Mouse (Mus musculus) heart, postnatal 10 days (tissue): Measurements from ENCODE around the gene 1500011B03Rik. TPM values are rescaled to one million over a fixed set of nuclear protein-coding genes. Genes with fewer than 3 reads are reported as not detected.

Experiments used
- DNase-seq, 2 experiments: peaks; one replicate each; pipeline ENCODE4 v3.0.0; 2021
- intact Hi-C: fragments of 180-260 bp; cut with DNase I; formaldehyde crosslinking; loops from one replicate; pipeline ENCODE4 v1.15.1; 2025
- total RNA-seq, 2 experiments: library from RNA; stranded (reverse); gene quantifications; 2 replicates each; pipeline ENCODE4 v1.2.3; 2021

1500011B03Rik gene
- total RNA-seq, 2 experiments from 2014 or later, result 15.5 to 17.8 TPM

GRCm38 (mm10) chr5:114809826-114810225 lies 13.4 kb downstream of the 1500011B03Rik start:
- intact Hi-C loops, result loop anchor here (5.0 kb wide), 1 partner anchor 103 kb away; the partner anchor contains the start of gene Tchp

GRCm38 (mm10) chr5:114809181-114809756 lies 14.0 kb downstream of the 1500011B03Rik start:
- intact Hi-C loops, result loop anchor here (5.0 kb wide), 1 partner anchor 102 kb away; the partner anchor contains the start of gene Tchp
- no peak for DNase-seq

More at GRCm38 (mm10) chr5:114809826-114810225, 13.4 kb downstream of the 1500011B03Rik start:
- DNase-seq, result no peak

GRCm38 (mm10) chr5:114808385-114808784 lies 14.9 kb downstream of the 1500011B03Rik start:
- no peak for DNase-seq
- intact Hi-C loops, result loop anchor here (5.0 kb wide), 1 partner anchor 101 kb away; the partner anchor contains the start of gene Tchp

- DNase-seq, result no peak
- intact Hi-C loops, result loop anchor here (5.0 kb wide), 1 partner anchor 101 kb away; the partner anchor contains the start of gene Tchp
Observed at GRCm38 (mm10) chr5:114807893-114808292, 15.4 kb downstream of the 1500011B03Rik start.

GRCm38 (mm10) chr5:114807468-114807867 lies 15.8 kb downstream of the 1500011B03Rik start:
- DNase-seq, result no peak
- intact Hi-C loops, result loop anchor here (5.0 kb wide), 1 partner anchor 100 kb away; the partner anchor contains the start of gene Tchp

- DNase-seq, result no peak
- intact Hi-C loops, result loop anchor here (5.0 kb wide), 1 partner anchor 100 kb away; the partner anchor contains the start of gene Tchp
Observed at GRCm38 (mm10) chr5:114807063-114807462, 16.2 kb downstream of the 1500011B03Rik start.

GRCm38 (mm10) chr5:114806636-114807035 lies 16.6 kb downstream of the 1500011B03Rik start:
- intact Hi-C loops, result loop anchor here (5.0 kb wide), 1 partner anchor 99 kb away; the partner anchor contains the start of gene Tchp
- no peak for DNase-seq

GRCm38 (mm10) chr5:114805436-114806350 lies 17.6 kb downstream of the 1500011B03Rik start:
- peak in 1 of 2 experiments; percentile 52 for DNase-seq
- intact Hi-C loops, result loop anchor here (5.0 kb wide), 1 partner anchor 98 kb away; the partner anchor contains the start of gene Tchp

- peak; percentile 59 to 63 for DNase-seq
- intact Hi-C loops, result loop anchor here (5.0 kb wide), 1 partner anchor 98 kb away; the partner anchor contains the start of gene Tchp
Observed at GRCm38 (mm10) chr5:114804958-114805357, 18.3 kb downstream of the 1500011B03Rik start.

GRCm38 (mm10) chr5:114804335-114804734 lies 18.9 kb downstream of the 1500011B03Rik start:
- intact Hi-C loops, result no loop called here
- no peak for DNase-seq

GRCm38 (mm10) chr5:114803231-114803630 lies 20.0 kb downstream of the 1500011B03Rik start:
- intact Hi-C loops, result no loop called here
- DNase-seq, result no peak

- DNase-seq, result no peak
- intact Hi-C loops, result no loop called here
Observed at GRCm38 (mm10) chr5:114801841-114802240, 21.4 kb downstream of the 1500011B03Rik start.

GRCm38 (mm10) chr5:114801049-114801448 lies 22.2 kb downstream of the 1500011B03Rik start:
- intact Hi-C loops, result no loop called here
- no peak for DNase-seq

GRCm38 (mm10) chr5:114799848-114800247 lies 23.4 kb downstream of the 1500011B03Rik start:
- intact Hi-C loops, result no loop called here
- no peak for DNase-seq

- intact Hi-C loops, result no loop called here
- DNase-seq, result no peak
Observed at GRCm38 (mm10) chr5:114797253-114797652, 26.0 kb downstream of the 1500011B03Rik start.

- intact Hi-C loops, result no loop called here
- DNase-seq, result no peak
Observed at GRCm38 (mm10) chr5:114796299-114797012, 26.8 kb downstream of the 1500011B03Rik start.

GRCm38 (mm10) chr5:114795653-114796052 lies 27.6 kb downstream of the 1500011B03Rik start:
- intact Hi-C loops, result no loop called here
- no peak for DNase-seq

- DNase-seq, result no peak
- intact Hi-C loops, result no loop called here
Observed at GRCm38 (mm10) chr5:114795231-114795630, 28.0 kb downstream of the 1500011B03Rik start.

GRCm38 (mm10) chr5:114794609-114795008 lies 28.7 kb downstream of the 1500011B03Rik start:
- no peak for DNase-seq
- intact Hi-C loops, result no loop called here

GRCm38 (mm10) chr5:114793317-114793716 lies 30.0 kb downstream of the 1500011B03Rik start:
- no peak for DNase-seq
- intact Hi-C loops, result no loop called here
